Mouse (Mus musculus) left cerebral cortex, postnatal 10 days (tissue): ENCODE results near the gene Kng1. TPM values are rescaled to one million over a fixed set of nuclear protein-coding genes. Genes with fewer than 3 reads are reported as not detected.

Source experiments
- DNase-seq, 2 experiments: peaks; one replicate each; pipeline ENCODE4 v3.0.0; 2021 to 2022; ENCODE audit warnings: low spot score in 2 of 2, mixed read lengths in 1 of 2; ENCODE audit errors: extremely low spot score in 1 of 2
- intact Hi-C: fragments of 180-260 bp; cut with DNase I; formaldehyde crosslinking; loops from one replicate; pipeline ENCODE4 v1.15.1; 2025
- total RNA-seq, 2 experiments: library from RNA; stranded (reverse); gene quantifications; 2 replicates each; pipeline ENCODE4 v1.2.3; 2021

The Kng1 gene
- total RNA-seq, 2 experiments from 2014 or later: not detected

GRCm38 (mm10) chr16:23108943-23109342 is 51.3 kb downstream of the Kng1 start:
- DNase-seq: no peak
- intact Hi-C loops: loop anchor here (5.0 kb wide), 1 partner anchor 252 kb away; the partner anchor contains the start of genes Dnajb11 and Tbccd1

- intact Hi-C loops: loop anchor here (5.0 to 10.0 kb wide), 2 partner anchors 252 to 865 kb away; partner anchors contain the start of genes Dnajb11 and Tbccd1
- DNase-seq: no peak
Measured at GRCm38 (mm10) chr16:23109350-23110280, 52.0 kb downstream of the Kng1 start.

- DNase-seq: no peak
- intact Hi-C loops: loop anchor here (10.0 kb wide), 1 partner anchor 868 kb away; no protein-coding TSS in a partner anchor
Measured at GRCm38 (mm10) chr16:23112348-23112747, 54.7 kb downstream of the Kng1 start.

GRCm38 (mm10) chr16:23112861-23113435 is 55.3 kb downstream of the Kng1 start:
- intact Hi-C loops: loop anchor here (10.0 kb wide), 1 partner anchor 868 kb away; no protein-coding TSS in a partner anchor
- no peak for DNase-seq

- intact Hi-C loops: loop anchor here (10.0 kb wide), 1 partner anchor 869 kb away; no protein-coding TSS in a partner anchor
- no peak for DNase-seq
Measured at GRCm38 (mm10) chr16:23113903-23114302, 56.2 kb downstream of the Kng1 start.

GRCm38 (mm10) chr16:23114339-23115171 is 56.9 kb downstream of the Kng1 start:
- intact Hi-C loops: loop anchor here (5.0 to 10.0 kb wide), 2 partner anchors 242 to 870 kb away; no protein-coding TSS in a partner anchor
- no peak for DNase-seq

GRCm38 (mm10) chr16:23115486-23115885 is 57.8 kb downstream of the Kng1 start:
- intact Hi-C loops: loop anchor here (5.0 to 10.0 kb wide), 2 partner anchors 243 to 871 kb away; no protein-coding TSS in a partner anchor
- no peak for DNase-seq

- intact Hi-C loops: loop anchor here (5.0 to 10.0 kb wide), 2 partner anchors 245 to 872 kb away; no protein-coding TSS in a partner anchor
- DNase-seq: no peak
Measured at GRCm38 (mm10) chr16:23117173-23117572, 59.5 kb downstream of the Kng1 start.

GRCm38 (mm10) chr16:23122446-23122845 is 64.8 kb downstream of the Kng1 start:
- DNase-seq: no peak
- intact Hi-C loops: no loop called here

- intact Hi-C loops: no loop called here
- DNase-seq: no peak
Measured at GRCm38 (mm10) chr16:23123104-23123503, 65.4 kb downstream of the Kng1 start.

GRCm38 (mm10) chr16:23124398-23124797 is 66.7 kb downstream of the Kng1 start:
- no peak for DNase-seq
- intact Hi-C loops: no loop called here

GRCm38 (mm10) chr16:23127311-23127672 is 69.6 kb downstream of the Kng1 start:
- intact Hi-C loops: loop anchor here (5.0 kb wide), 1 partner anchor 35 kb away; no protein-coding TSS in a partner anchor
- DNase-seq: no peak

GRCm38 (mm10) chr16:23127673-23128375 is 70.2 kb downstream of the Kng1 start, which contains the start of gene Rfc4:
Rfc4 (minus strand) TSS chr16:23127737.
- peak; percentile 87 to 94 for DNase-seq
- intact Hi-C loops: loop anchor here (5.0 kb wide), 1 partner anchor 36 kb away; no protein-coding TSS in a partner anchor

GRCm38 (mm10) chr16:23130303-23130702 is 72.6 kb downstream of the Kng1 start:
- DNase-seq: no peak
- intact Hi-C loops: no loop called here
